Mouse (Mus musculus): ENCODE measurements at regions not wholly inside any gene's neighbourhood (a gene's known extent, or its start where the extent isn't known, plus 50 kb on each side); places are given as distances from the start of the nearest gene placed in this dataset.

DNA sequence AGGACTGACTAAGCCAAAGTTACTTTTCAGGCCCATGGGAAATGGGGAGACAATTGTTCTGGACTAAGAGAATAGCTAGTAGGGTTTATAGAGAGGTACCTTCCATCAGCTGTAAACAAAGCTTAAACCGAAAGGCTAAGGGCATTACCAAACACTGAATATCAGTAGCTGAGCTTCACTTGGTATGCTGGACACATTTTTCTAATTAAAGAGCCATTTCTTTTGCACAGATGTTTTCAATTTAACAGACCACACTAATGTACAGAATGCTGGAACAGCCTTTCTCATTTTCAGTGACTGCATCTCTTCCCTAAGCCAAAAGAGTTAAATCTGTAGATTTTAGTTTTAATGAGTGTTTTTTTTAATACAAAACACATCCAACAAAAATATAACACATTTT, 593.8 kb upstream of the Akr1e1 start:
- H3K4me3 ChIP-seq (ENCODE audit: insufficient read depth, low read length) = no peak overlapping the region
- no peak overlapping the region for H3K27ac ChIP-seq (ENCODE audit: insufficient read depth, low read length)
- no peak for TF ChIP-seq CTCF (IDR thresholded peaks at IDR 0.05; ENCODE audit: extremely low read depth, insufficient read depth, low read length)
- no peak for TF ChIP-seq POLR2A (IDR thresholded peaks at IDR 0.05; ENCODE audit: extremely low read depth, insufficient read depth, low read length)
- H3K4me1 ChIP-seq (ENCODE audit: control insufficient read depth, insufficient read depth, low read length) = no peaks in the 10 kb centered on the region

DNA sequence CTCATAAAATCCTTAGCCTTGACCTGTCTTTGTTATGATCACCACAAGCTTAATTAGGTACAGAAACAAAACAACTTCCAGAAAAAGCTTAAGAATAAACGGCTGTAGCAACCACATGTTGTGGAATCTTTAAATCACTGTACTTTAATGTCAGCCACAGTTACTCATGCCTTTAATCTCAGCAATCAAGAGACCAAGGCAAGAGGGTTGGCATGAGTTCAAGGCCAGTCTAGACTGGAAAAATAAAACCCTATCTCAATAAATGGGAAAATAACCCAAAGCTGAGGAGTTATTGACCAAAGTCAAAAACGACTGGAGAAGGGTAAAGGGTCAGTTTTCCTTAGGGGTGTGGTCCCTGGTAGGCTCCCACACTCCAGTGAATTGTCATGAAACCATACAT, 595.2 kb upstream of the Akr1e1 start:
- TF ChIP-seq CTCF (IDR thresholded peaks at IDR 0.05; ENCODE audit: extremely low read depth, insufficient read depth, low read length) (no peak), POLR2A (IDR thresholded peaks at IDR 0.05; ENCODE audit: extremely low read depth, insufficient read depth, low read length) (no peak)
- Histone ChIP-seq H3K4me1 (ENCODE audit: control insufficient read depth, insufficient read depth, low read length) (no peaks in the 10 kb centered on the region), H3K27ac (ENCODE audit: insufficient read depth, low read length) (no peak overlapping the region), H3K4me3 (ENCODE audit: insufficient read depth, low read length) (no peak overlapping the region)

DNA sequence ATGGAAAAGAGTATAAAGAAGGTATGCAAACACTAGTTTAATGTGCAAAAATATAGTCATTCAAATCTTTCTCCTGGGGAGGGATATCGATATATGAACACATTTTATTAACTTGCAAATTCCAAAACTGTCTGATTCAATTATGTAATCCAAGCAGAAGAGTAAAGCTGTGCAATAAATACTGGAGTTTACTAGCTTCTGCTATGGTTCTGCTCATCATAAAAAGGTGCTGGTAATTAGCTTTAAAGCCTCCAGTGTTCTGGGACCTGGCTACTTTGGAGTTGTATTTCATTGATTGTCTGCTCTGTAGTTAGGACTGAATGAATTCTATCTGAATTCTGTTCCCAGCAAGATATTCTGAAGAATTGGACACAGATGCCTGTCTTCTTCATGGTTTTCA, 602.7 kb upstream of the Akr1e1 start:
- TF ChIP-seq POLR2A (IDR thresholded peaks at IDR 0.05; ENCODE audit: extremely low read depth, insufficient read depth, low read length) (no peak), CTCF (IDR thresholded peaks at IDR 0.05; ENCODE audit: extremely low read depth, insufficient read depth, low read length) (no peak)
- Histone ChIP-seq H3K27ac (ENCODE audit: insufficient read depth, low read length) (no peak overlapping the region), H3K4me3 (ENCODE audit: insufficient read depth, low read length) (no peak overlapping the region), H3K4me1 (ENCODE audit: control insufficient read depth, insufficient read depth, low read length) (no peaks in the 10 kb centered on the region)

DNA sequence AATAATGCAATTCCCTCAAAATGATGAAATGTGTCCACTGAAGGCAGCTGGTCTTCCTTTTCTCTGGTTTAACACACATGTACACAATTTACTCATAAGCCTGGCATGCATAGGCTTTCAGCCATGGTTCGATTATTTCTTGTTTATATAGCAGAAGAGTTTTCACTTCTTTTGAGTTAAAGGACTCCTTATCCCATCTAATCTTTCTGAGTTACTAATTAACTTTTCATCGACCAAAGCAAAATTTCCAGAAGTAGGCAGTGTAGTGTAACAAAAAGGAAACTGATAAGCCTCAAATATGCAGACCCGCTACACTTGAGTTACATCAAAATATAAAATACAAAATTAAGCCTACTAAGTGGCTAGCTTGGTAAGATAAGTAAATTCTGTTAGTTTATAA, 620.5 kb upstream of the Akr1e1 start:
- H3K4me3 ChIP-seq (ENCODE audit: insufficient read depth, low read length) = no peak overlapping the region
- TF ChIP-seq POLR2A (IDR thresholded peaks at IDR 0.05; ENCODE audit: extremely low read depth, insufficient read depth, low read length) = no peak
- no peak for TF ChIP-seq CTCF (IDR thresholded peaks at IDR 0.05; ENCODE audit: extremely low read depth, insufficient read depth, low read length)

DNA sequence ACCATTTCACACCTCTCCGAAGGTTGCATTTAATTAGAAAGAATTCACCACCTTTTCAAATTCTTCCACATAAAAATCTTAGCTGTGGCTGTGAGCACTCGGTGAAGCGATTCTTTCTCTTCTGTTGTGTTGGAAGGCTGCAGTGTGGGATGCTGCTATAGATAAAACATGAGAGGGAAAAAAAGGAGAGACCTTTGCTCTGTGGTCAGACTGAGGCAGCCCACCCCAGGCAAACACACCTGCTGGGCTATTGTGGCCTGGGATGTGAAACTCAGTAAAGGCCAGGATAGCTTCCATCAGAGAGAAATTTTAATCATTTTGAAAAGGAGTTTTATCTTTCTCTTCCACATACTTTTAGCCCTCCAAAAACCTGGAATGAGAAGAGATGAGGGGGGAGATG, 625.3 kb upstream of the Akr1e1 start:
- Histone ChIP-seq H3K4me3 (ENCODE audit: insufficient read depth, low read length) (no peak overlapping the region), H3K4me1 (ENCODE audit: control insufficient read depth, insufficient read depth, low read length) (no peaks in the 10 kb centered on the region), H3K27ac (ENCODE audit: insufficient read depth, low read length) (no peak overlapping the region)
- TF ChIP-seq POLR2A (IDR thresholded peaks at IDR 0.05; ENCODE audit: extremely low read depth, insufficient read depth, low read length) (no peak), CTCF (IDR thresholded peaks at IDR 0.05; ENCODE audit: extremely low read depth, insufficient read depth, low read length) (no peak)

More for the DNA sequence above, 620.5 kb upstream of the Akr1e1 start:
- Histone ChIP-seq H3K4me1 (ENCODE audit: control insufficient read depth, insufficient read depth, low read length) (no peaks in the 10 kb centered on the region), H3K27ac (ENCODE audit: insufficient read depth, low read length) (no peak overlapping the region)

DNA sequence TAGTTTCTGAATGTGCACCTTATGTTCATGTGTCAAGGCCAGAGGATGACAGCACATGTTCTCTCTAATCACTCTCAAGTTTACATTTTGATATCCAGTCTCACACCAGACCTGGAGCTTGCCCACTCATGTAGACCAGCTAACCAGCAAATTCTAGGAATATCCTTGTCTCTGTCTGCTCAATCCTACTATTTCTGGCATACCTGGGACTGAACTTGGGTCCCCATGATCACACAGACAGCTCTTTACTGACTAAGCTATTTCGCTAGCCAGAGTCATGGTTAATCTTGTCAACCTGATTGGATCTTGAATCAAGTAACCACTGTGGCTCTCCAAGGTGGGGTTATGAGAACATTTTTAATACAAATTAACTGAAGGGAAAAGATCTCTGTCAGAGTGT, 625.9 kb upstream of the Klf6 start:
- TF ChIP-seq POLR2A (IDR thresholded peaks at IDR 0.05; ENCODE audit: extremely low read depth, insufficient read depth, low read length) = no peak
- H3K4me3 ChIP-seq (ENCODE audit: insufficient read depth, low read length) = no peak overlapping the region
- no peak overlapping the region for H3K27ac ChIP-seq (ENCODE audit: insufficient read depth, low read length)
- H3K4me1 ChIP-seq (ENCODE audit: control insufficient read depth, insufficient read depth, low read length) = no peaks in the 10 kb centered on the region

DNA sequence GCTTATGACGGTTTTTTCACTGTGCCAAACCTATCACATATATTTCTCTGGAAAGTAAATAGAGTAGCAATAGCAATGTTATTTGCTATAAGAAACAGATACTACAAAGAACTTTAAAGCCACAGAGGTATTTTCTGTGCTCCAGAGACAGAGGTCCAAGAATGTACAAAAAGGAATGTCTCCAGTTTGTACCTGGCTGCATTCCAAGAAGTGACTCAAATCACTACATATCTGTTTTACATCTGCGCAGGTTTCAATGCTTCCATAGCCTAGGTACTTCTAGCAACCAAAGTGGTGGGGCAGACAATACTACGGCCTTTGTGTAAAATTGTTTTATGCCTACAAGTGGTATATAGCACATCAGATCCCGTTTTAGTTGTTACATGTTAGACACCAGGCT, 620.7 kb upstream of the Klf6 start:
- TF ChIP-seq POLR2A (IDR thresholded peaks at IDR 0.05; ENCODE audit: extremely low read depth, insufficient read depth, low read length) (no peak), CTCF (IDR thresholded peaks at IDR 0.05; ENCODE audit: extremely low read depth, insufficient read depth, low read length) (no peak)
- no peaks in the 10 kb centered on the region for H3K4me1 ChIP-seq (ENCODE audit: control insufficient read depth, insufficient read depth, low read length)
- no peak overlapping the region for H3K27ac ChIP-seq (ENCODE audit: insufficient read depth, low read length)
- H3K4me3 ChIP-seq (ENCODE audit: insufficient read depth, low read length) = no peak overlapping the region

DNA sequence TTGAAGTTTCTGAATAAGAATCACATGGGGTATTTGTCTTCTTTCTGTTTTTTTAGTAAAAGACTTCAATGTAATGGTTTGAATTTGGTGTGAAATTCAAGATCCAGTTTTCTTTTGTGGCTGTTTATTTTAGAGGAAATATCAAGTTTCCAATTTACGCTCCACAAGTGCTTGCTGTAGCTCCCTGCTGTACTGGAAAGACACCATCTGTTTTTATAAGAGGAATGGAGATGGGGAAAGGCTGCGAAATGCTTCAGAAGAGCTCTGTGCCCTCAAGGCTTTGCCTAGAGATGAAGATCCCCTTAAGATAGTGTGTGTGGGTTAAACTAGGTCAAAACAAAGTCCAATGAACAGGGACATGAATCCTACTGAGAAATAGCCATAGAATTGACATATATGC, 618.5 kb upstream of the Klf6 start:
- H3K4me3 ChIP-seq (ENCODE audit: insufficient read depth, low read length) = no peak overlapping the region
- H3K4me1 ChIP-seq (ENCODE audit: control insufficient read depth, insufficient read depth, low read length) = no peaks in the 10 kb centered on the region
- H3K27ac ChIP-seq (ENCODE audit: insufficient read depth, low read length) = no peak overlapping the region
- TF ChIP-seq POLR2A (IDR thresholded peaks at IDR 0.05; ENCODE audit: extremely low read depth, insufficient read depth, low read length) = no peak
- TF ChIP-seq CTCF (IDR thresholded peaks at IDR 0.05; ENCODE audit: extremely low read depth, insufficient read depth, low read length) = no peak

DNA sequence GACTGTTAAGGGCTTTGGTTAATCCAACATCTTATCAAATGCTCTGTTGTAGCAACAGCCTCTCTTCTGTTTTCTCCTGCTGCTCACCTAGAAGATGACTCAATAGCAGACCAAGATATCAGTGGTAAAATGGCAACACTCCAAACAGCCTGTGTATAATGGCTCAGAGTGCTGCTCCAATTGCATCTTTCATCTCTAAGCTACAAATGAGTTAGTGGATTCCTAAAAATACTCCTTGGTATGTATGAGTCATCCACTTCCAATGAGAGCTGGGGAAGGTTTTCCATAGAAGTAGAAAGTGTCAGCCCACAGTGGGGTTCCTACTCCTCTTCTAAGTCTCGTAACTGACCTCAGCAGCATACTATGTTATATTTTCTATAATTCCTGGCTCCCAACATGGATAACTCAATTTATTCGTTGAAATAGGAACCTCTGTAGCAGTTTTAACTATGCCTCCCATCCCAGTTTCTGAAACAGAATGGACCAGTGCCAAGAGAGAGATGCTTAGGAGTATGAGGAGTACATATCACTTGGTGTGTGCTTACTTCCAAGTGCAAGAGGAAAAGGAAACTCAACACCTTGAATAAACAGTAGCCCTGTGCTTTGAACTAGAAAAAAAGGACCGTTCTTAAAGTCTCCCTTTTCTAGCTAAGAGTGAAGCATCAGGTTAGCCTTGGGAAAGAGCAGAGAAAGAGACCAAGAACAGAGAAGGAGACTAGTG, 612.5 kb upstream of the Klf6 start:
- Histone ChIP-seq H3K4me3 (ENCODE audit: insufficient read depth, low read length) (no peak overlapping the region), H3K4me1 (ENCODE audit: control insufficient read depth, insufficient read depth, low read length) (no peaks in the 10 kb centered on the region), H3K27ac (ENCODE audit: insufficient read depth, low read length) (no peak overlapping the region)
- TF ChIP-seq CTCF (IDR thresholded peaks at IDR 0.05; ENCODE audit: extremely low read depth, insufficient read depth, low read length) (no peak), POLR2A (IDR thresholded peaks at IDR 0.05; ENCODE audit: extremely low read depth, insufficient read depth, low read length) (no peak)

DNA sequence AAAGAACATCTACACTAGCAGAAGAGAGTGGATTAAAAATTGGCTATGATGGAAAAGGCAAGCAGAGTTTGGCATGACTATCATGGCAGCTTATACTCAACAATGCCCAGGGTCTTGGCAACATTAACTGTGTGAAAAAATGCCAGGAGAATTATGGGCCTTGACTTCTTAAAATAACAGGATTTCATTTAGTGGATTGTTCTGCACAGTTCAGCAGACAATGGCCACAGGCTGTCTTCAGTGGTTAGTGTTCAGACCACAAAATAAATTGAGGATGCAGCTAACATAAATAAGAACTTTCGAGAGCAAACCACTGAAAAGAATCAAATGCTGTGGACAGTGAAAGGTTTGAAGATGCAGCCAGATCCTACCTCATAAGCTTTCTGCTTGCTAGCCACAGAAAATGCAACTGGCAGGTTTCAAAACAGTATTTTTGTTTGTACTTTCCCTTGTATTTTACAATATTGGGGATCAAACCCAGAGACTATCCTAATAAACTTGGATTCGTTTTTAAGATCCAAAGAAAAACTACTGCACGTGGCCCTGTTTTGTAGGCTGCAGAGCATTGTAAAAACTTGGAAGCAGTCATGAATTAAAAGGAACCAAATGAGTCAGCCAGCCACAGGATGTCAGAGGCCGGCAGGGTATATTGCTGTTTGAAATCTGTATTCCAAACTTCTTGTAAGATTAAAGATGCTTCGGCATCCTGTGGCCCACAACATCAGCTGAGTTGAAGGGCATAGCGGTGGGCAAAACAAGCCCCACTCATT, 603.2 kb upstream of the Klf6 start:
- Histone ChIP-seq H3K27ac (ENCODE audit: insufficient read depth, low read length) (no peak overlapping the region), H3K4me3 (ENCODE audit: insufficient read depth, low read length) (no peak overlapping the region), H3K4me1 (ENCODE audit: control insufficient read depth, insufficient read depth, low read length) (no peaks in the 10 kb centered on the region)
- TF ChIP-seq CTCF (IDR thresholded peaks at IDR 0.05; ENCODE audit: extremely low read depth, insufficient read depth, low read length) = no peak
- no peak for TF ChIP-seq POLR2A (IDR thresholded peaks at IDR 0.05; ENCODE audit: extremely low read depth, insufficient read depth, low read length)
